Mouse (Mus musculus): ENCODE results near the gene C130073F10Rik.
"Not testable (repeated sequence)": the region's sequence is repeated elsewhere in the genome, so short reads cannot be mapped to it uniquely, and the experiment has no call there.

Gene C130073F10Rik

DNA sequence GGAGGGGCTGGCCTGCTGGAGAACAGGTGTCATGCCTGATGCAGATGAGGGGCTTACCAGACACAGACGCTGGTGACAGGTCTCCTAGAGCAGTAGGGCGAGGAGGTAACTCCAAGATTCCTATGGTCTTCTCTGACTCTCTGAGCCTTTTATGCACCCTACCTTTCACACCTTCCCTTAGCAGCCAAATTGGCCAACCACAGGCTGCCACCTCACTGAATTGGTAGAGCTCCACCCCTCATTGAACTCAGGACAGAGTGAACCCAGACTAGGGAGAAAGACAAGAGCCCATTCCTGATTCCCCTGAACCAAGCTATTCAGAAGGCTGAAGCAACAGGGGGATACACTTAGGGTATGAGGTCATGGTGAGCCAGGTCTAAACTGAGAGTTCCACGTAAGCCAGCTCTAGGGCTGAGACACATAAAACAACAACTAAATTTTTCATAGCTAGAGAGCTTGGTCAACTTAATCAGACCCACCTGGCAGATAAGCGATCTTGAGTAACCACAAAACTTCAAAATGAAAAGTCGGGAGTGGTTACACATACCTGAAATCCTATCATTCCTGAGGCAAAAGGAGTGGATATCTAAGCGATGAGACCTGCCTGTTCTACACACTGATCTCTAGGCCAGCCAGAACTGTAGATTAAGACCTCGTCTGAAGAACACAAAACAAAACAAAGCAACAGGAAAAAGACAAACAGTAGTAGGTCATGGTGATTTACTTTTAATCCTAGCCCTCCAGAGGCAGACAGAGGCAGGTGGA is at the start of gene C130073F10Rik:
TSS of gene C130073F10Rik (minus strand) at position 134 of the 765 bp plus-strand sequence.
- no peak for DNase-seq (ENCODE audit: extremely low spot score)

DNA sequence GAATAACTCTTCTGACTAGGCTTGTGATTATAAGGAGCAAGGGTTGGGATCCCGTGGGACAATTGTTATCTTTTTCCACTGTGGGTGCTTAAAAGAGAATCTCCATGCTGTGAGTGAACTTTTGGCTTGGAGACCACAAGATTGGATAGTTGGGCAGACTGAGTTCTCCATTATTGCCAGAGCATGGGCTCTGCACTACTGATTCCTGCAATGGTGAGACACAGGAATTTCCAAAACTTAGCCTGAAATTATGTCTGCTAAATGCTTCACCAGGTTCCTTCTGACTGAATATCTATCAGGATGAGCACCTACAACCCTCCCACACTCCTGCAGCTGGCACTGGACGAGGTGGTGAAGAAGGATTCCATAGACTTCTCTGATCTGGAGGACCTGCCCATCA is 46.5 kb upstream of the C130073F10Rik start, which contains the start of gene Gm12794:
TSS of gene Gm12794 (plus strand) at position 301 of the 400 bp plus-strand sequence.
- DNase-seq (ENCODE audit: extremely low spot score) = not testable (repeated sequence)

DNA sequence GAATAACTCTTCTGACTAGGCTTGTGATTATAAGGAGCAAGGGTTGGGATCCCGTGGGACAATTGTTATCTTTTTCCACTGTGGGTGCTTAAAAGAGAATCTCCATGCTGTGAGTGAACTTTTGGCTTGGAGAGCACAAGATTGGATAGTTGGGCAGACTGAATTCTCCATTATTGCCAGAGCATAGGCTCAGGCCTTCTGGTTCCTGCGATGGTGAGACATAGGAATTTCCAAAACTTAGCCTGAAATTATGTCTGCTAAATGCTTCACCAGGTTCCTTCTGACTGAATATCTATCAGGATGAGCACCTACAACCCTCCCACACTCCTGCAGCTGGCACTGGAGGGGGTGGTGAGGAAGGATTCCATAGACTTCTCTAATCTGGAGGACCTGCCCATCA is 15.2 kb upstream of the C130073F10Rik start, which contains the start of gene Gm12800:
TSS of gene Gm12800 (plus strand) at position 301 of the 400 bp plus-strand sequence.
- DNase-seq (ENCODE audit: extremely low spot score) = not testable (repeated sequence)

DNA sequence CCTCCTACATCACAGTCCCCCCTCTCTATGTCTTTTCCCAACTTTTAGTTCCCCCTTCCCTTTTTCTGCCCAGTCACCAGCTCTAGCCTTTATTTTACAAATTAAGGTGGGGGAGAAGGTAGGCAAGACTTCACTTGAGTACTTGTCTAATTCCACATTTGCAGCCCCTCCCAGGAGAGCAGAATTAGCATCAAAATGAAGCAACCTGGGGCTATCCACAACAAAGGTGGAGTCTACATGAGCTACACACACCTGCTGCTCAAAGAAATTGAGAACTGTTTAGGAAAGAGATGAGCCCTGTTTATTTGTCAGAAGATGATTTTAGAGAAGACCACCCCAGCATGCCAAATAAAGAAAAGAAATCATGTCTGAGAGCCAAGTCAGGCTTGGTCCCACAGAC is 4.2 kb downstream of the C130073F10Rik start:
- no peak for DNase-seq (ENCODE audit: extremely low spot score)

DNA sequence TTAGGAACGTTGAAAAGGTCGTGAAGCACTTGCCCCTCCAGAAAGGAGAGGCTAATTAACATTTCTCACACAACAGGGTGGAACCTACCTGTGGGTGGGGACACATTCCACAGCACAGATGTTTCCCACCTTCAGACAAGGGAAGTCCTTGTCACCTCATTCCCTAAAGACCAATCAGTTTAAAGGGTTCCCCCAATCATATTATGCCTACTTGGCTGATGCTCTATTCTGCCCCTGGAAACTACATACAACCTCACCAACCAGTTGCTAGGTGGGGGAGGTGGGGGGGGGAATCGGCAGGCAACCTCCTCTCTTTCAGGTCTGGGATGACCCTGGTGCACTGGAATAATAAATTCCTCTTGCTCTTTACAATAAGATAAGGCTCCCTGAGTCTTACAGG is 9.9 kb downstream of the C130073F10Rik start:
- DNase-seq (ENCODE audit: extremely low spot score) = no peak

DNA sequence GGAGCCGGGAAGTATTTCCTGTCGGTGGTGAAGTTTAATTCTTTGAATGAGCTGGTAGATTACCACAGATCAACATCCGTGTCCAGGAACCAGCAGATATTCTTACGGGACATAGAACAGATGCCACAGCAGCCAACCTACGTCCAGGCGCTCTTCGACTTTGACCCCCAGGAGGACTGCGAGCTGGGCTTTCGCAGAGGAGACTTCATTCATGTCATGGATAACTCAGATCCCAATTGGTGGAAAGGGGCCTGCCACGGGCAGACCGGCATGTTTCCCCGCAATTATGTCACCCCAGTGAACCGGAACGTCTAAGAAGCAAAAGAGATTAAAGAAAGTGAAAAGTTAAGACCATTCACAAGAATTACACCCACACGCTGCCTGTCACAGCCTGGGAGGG is 17.9 kb downstream of the C130073F10Rik start:
- DNase-seq (ENCODE audit: extremely low spot score) = not testable (repeated sequence)

DNA sequence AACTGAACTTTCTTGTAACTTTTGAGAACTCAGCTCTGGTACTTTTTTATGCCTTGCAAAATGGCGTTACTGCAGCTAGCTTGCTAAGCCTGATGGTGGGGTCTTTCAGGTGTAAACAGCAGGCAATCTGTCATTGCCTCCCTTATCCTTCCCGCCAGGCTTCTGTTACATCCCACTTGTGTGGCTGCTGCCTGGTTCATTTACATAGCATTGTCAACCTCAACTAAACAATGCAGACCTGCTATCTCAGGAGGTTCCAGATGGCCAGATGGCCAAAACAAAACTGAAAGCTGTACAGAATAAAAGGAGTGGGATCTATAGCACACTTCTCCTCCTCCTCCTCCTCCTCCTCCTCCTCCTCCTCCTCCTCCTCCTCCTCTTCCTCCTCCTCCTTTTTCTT is 21.6 kb downstream of the C130073F10Rik start:
- DNase-seq (ENCODE audit: extremely low spot score) = not testable (repeated sequence)

DNA sequence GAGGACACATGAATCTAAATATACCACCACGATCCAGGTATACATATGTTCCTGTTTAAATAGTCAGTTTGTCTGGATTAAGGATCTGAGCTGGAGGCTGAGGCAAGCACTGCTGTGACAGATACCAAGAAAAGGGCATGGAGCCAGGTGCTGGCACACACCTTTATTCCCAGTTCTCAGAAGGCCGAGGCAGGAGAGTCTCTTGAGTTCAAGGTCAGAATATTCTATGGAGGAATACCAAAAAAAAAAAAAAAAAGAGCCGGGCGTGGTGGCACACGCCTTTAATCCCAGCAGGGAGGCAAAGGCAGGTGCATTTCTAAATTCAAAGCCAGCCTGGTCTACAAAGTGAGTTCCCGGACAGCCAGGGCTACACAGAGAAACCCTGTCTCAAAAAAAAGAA is 31.3 kb downstream of the C130073F10Rik start:
- no peak for DNase-seq (ENCODE audit: extremely low spot score)

DNA sequence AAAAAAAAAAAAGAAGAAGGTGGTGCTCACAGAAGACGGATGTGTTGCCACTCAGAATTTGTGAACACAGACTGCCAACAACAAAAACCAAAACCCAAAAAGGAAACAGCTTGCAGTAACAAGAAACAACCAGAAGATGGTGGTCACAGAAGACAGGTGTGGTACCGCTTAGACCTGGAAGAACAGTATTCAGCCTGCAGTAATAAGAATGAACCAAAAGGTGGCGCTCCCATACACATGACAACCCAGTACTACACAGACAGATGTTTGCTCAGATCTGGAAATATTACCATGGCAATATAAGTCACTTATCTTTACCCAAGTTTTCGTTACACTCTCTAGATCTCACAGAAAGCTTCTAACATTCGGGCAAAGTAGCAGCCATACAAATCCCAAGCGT is 32.7 kb downstream of the C130073F10Rik start:
- peak; percentile 12 for DNase-seq (ENCODE audit: extremely low spot score)

DNA sequence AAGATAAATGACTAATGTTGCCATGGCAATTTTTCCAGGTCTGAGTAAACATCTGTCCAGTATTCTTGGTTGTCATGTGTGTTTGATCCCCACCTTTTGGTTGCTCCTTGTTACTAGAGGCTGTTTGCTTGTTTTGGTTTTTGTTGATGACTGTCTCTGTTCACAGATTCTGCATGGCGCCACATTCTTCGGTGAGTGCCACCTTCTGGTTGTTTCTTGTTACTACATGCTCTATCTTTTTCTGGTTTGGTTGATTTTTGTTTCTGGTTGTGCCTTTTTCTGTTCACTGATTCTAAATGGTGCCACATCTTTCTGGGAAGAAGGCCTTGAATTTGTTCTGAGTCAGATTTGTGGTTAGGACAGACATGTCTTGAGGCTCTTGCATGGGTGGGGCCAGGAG is 42.7 kb downstream of the C130073F10Rik start:
- DNase-seq (ENCODE audit: extremely low spot score) = no peak

DNA sequence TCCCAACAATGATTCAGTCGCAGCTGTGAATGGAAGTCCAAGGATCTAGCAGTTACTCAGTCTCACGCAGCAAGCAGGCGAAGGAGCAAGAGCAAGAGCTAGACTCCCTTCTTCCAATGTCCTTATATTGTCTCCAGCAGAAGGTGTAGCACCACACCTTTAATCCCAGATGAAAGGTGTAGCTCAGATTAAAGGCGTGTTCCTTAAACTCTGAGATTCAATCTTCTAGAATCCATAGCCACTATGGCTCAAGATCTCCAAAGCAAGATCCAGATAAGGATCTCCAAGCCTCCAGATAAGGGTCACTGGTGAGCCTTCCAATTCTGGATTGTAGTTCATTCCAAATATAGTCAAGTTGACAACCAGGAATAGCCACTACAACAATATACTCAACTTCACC is 49.7 kb downstream of the C130073F10Rik start, which contains the start of gene B020004J07Rik:
TSS of gene B020004J07Rik (minus strand) at position 101 of the 400 bp plus-strand sequence.
- DNase-seq (ENCODE audit: extremely low spot score) = not testable (repeated sequence)
